Mouse (Mus musculus) gastrocnemius, postnatal 36 days (tissue): ENCODE measurements at regions not wholly inside any gene's neighbourhood (a gene's known extent, or its start where the extent isn't known, plus 50 kb on each side); places are given as distances from the start of the nearest gene placed in this dataset.

Source experiments
- DNase-seq, 2 experiments: peaks; one replicate each; pipeline ENCODE4 v3.0.0; 2022
- intact Hi-C: fragments of 180-260 bp; cut with DNase I; formaldehyde crosslinking; loops from one replicate; pipeline ENCODE4 v1.15.1; 2025

DNA sequence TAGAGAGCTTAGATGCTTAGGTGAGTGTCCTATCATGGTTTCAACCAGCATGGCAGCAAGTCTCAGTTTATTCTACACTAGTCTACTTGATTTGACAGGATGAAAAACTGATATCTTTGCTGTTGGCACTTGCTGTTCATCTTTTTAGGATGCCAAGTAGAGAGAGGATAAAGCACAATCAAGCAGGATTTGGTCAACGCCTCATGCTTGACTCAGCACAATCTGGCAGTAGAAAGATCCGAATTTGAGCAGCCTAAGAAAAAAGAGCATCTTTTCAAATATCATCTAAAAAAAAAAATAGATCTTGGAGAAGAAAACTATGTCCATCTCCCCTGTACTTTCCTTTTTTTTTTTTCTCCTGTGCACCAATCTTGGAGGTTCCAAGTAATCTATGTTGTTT is 83.0 kb downstream of the Etaa1 start:
- intact Hi-C loops, result no loop called here
- DNase-seq, result no peak

DNA sequence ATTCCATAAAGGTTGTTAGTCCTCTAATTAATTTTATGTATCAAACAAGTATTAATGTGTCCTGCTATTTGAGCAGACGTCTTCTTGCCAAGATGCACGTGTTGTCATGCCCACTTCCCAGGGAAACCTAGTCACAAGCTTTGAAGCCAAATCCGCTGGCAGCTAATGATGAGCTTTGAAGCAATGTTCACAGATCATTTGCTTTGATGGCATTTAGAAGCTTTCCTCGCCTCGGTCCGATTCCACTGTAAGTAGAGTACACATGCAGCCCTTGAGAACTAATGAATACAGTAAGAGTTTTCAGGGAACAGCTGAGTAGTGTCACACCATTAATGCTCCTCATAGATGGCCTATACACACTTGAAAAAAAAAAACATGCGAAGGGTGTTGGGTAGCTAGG is 81.8 kb downstream of the Etaa1 start:
- DNase-seq, result no peak
- intact Hi-C loops, result no loop called here

DNA sequence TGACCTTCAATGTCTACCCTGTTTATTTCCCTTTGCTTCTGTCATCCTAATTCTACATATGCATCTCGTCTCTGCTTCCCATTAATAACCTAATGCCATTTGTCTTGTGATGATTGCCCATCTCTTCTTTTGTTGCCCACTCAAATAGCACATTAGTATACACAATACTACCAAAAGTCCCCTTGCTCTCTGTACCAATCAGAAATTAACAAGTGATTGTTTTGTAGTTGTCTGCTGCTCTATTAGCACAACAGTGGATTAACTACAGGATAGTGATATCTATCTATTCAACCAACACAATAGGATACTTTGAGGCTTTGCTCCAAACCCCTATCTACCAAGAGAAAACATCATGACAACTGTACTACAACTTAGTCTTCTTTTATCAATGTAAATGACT is 70.4 kb downstream of the Etaa1 start:
- intact Hi-C loops, result no loop called here
- no peak for DNase-seq
